28 mouse cellular contexts compared by ENCODE assay signal in genomic region chr4:35177926-35178645, GRCm38 (mm10). TPM values are rescaled to one million over a fixed set of nuclear protein-coding genes. Genes with fewer than 3 reads are reported as not detected.
DNase-seq lines count a peak whose midpoint lies in the region; ATAC-seq and TF ChIP-seq lines count a peak whose summit lies in the region.
"Had no signal": no experiment of that assay in that cellular context is flagged by ENCODE, and none has a peak within 500 bp of the region (broad histone marks: within the 10 kb centered on the region; RNA-seq: fewer than 3 reads in every experiment).

No protein-coding gene starts in this region.

- H3K27me3 ChIP-seq in embryonic facial prominence, embryonic 14.5 days (replicated peaks; ENCODE audit: control insufficient read depth, insufficient read depth, low read length): no peaks in the 10 kb centered on the region
- H3K27me3 ChIP-seq in embryonic facial prominence, embryonic 10.5 days (replicated peaks; ENCODE audit: low read depth, poor library complexity, severe bottlenecking): no peaks in the 10 kb centered on the region
- no peaks in the 10 kb centered on the region for H3K27me3 ChIP-seq in hindbrain, embryonic 14.5 days (ENCODE audit: control insufficient read depth, insufficient read depth, low read length)
- no peaks in the 10 kb centered on the region for H3K27me3 ChIP-seq in hindbrain, embryonic 10.5 days (ENCODE audit: insufficient read depth, poor library complexity, severe bottlenecking)
- no peaks in the 10 kb centered on the region for H3K27me3 ChIP-seq in midbrain, embryonic 11.5 days (ENCODE audit: control insufficient read depth, insufficient read depth, low read length)
- no peaks in the 10 kb centered on the region for H3K27me3 ChIP-seq in midbrain, postnatal 0 days (ENCODE audit: insufficient read depth, low read length)
- H3K27me3 ChIP-seq: embryonic facial prominence, embryonic 12.5 days; forebrain, embryonic 15.5 days; heart, embryonic 13.5 days; hindbrain, embryonic 15.5 days; Patski had no signal

- no peaks in the 10 kb centered on the region for H3K36me3 ChIP-seq in embryonic facial prominence, embryonic 14.5 days (ENCODE audit: control insufficient read depth, insufficient read depth, low read length)
- H3K36me3 ChIP-seq in embryonic facial prominence, embryonic 10.5 days (replicated peaks): no peaks in the 10 kb centered on the region
- H3K36me3 ChIP-seq in hindbrain, embryonic 14.5 days (replicated peaks; ENCODE audit: control insufficient read depth, insufficient read depth): no peaks in the 10 kb centered on the region
- no peaks in the 10 kb centered on the region for H3K36me3 ChIP-seq in hindbrain, embryonic 10.5 days
- no peaks in the 10 kb centered on the region for H3K36me3 ChIP-seq in midbrain, embryonic 11.5 days (ENCODE audit: control insufficient read depth, insufficient read depth, low read length)
- H3K36me3 ChIP-seq in midbrain, postnatal 0 days (ENCODE audit: insufficient read depth, low read length): no peaks in the 10 kb centered on the region
- H3K36me3 ChIP-seq: embryonic facial prominence, embryonic 12.5 days; forebrain, embryonic 15.5 days; G1E; heart, embryonic 13.5 days; hindbrain, embryonic 15.5 days had no signal

- WGBS in embryonic facial prominence, embryonic 14.5 days: 55% methylated on average over 12 of the region's 12 CpGs
- 80% methylated on average over 12 of the region's 12 CpGs for WGBS in embryonic facial prominence, embryonic 10.5 days
- 72% methylated on average over 12 of the region's 12 CpGs for WGBS in hindbrain, embryonic 14.5 days
- WGBS in hindbrain, embryonic 10.5 days: 84% methylated on average over 12 of the region's 12 CpGs
- 83% methylated on average over 12 of the region's 12 CpGs for WGBS in midbrain, embryonic 11.5 days
- 61% methylated on average over 12 of the region's 12 CpGs for WGBS in midbrain, postnatal 0 days

- peaks cover 7% of the 10 kb centered on the region for H3K4me1 ChIP-seq in embryonic facial prominence, embryonic 14.5 days (ENCODE audit: control insufficient read depth, insufficient read depth, low read length)
- H3K4me1 ChIP-seq in embryonic facial prominence, embryonic 10.5 days: no peaks in the 10 kb centered on the region; the same call in 1 of the 2 replicates
- no peaks in the 10 kb centered on the region for H3K4me1 ChIP-seq in hindbrain, embryonic 14.5 days (replicated peaks; ENCODE audit: control insufficient read depth, insufficient read depth, low read length)
- H3K4me1 ChIP-seq in hindbrain, embryonic 10.5 days (replicated peaks): no peaks in the 10 kb centered on the region
- H3K4me1 ChIP-seq in midbrain, embryonic 11.5 days (ENCODE audit: control insufficient read depth, insufficient read depth, low read length): no peaks in the 10 kb centered on the region
- H3K4me1 ChIP-seq in midbrain, postnatal 0 days (ENCODE audit: insufficient read depth, low read length): no peaks in the 10 kb centered on the region
- H3K4me1 ChIP-seq: embryonic facial prominence, embryonic 12.5 days; forebrain, embryonic 15.5 days; hindbrain, embryonic 15.5 days had no signal

- H3K4me3 ChIP-seq in embryonic facial prominence, embryonic 14.5 days (ENCODE audit: low read depth, low read length): no peak overlapping the region
- no peak overlapping the region for H3K4me3 ChIP-seq in embryonic facial prominence, embryonic 10.5 days
- no peak overlapping the region for H3K4me3 ChIP-seq in hindbrain, embryonic 14.5 days (replicated peaks; ENCODE audit: low read length)
- no peak overlapping the region for H3K4me3 ChIP-seq in hindbrain, embryonic 10.5 days
- H3K4me3 ChIP-seq in midbrain, embryonic 11.5 days (ENCODE audit: low read depth, low read length): no peak overlapping the region
- H3K4me3 ChIP-seq in midbrain, postnatal 0 days (ENCODE audit: low read depth, low read length): no peak overlapping the region
- H3K4me3 ChIP-seq: embryonic facial prominence, embryonic 12.5 days; forebrain, embryonic 15.5 days; heart, embryonic 13.5 days; hindbrain, embryonic 15.5 days had no signal

- no peak overlapping the region for H3K27ac ChIP-seq in embryonic facial prominence, embryonic 14.5 days (replicated peaks; ENCODE audit: low read depth, low read length)
- no peak overlapping the region for H3K27ac ChIP-seq in embryonic facial prominence, embryonic 10.5 days (replicated peaks)
- H3K27ac ChIP-seq in hindbrain, embryonic 14.5 days: no peak overlapping the region
- H3K27ac ChIP-seq in hindbrain, embryonic 10.5 days: no peak overlapping the region
- no peak overlapping the region for H3K27ac ChIP-seq in midbrain, embryonic 11.5 days (ENCODE audit: low read depth, low read length)
- no peak overlapping the region for H3K27ac ChIP-seq in midbrain, postnatal 0 days (ENCODE audit: low read depth, low read length)
- H3K27ac ChIP-seq: embryonic facial prominence, embryonic 12.5 days; forebrain, embryonic 15.5 days; heart, embryonic 13.5 days; hindbrain, embryonic 15.5 days had no signal

- ATAC-seq in embryonic facial prominence, embryonic 14.5 days (ENCODE audit: low read depth): peak; percentile 55; the same call in 1 of the 2 replicates
- ATAC-seq in hindbrain, embryonic 14.5 days (ENCODE audit: low FRiP score): peak; percentile 34; the same call in 1 of the 2 replicates
- ATAC-seq in midbrain, embryonic 11.5 days (ENCODE audit: low FRiP score): no peak
- ATAC-seq in midbrain, postnatal 0 days (ENCODE audit: low FRiP score): no peak
- ATAC-seq in erythroid progenitor cell, adult 5-6 weeks (replicated peaks; ENCODE audit: low FRiP score, poor library complexity, severe bottlenecking): no peak
- ATAC-seq: activated CD4-positive, CD25-positive, alpha-beta regulatory T cell, adult 4 months; CD4-positive, CD25-positive, alpha-beta regulatory T cell, adult 4 months; forebrain, embryonic 15.5 days had no signal

- DNase-seq in embryonic facial prominence, embryonic 14.5 days (ENCODE audit: low spot score): peak; percentile 58
- no peak for DNase-seq in embryonic facial prominence, embryonic 10.5 days (ENCODE audit: low spot score)
- no peak for DNase-seq in hindbrain, embryonic 14.5 days (ENCODE audit: low spot score)
- DNase-seq in hindbrain, embryonic 10.5 days (ENCODE audit: low spot score): no peak
- DNase-seq in midbrain, embryonic 11.5 days (ENCODE audit: low spot score, missing footprints): peak; percentile 41
- no peak for DNase-seq in midbrain, postnatal 0 days (ENCODE audit: low spot score)
- DNase-seq in retina, postnatal 1 day: peak; percentile 70
- DNase-seq: adrenal gland, postnatal 14 days; B cell, adult 2 months; cerebellum, adult 18-20 months; cerebellum, postnatal 10 days; embryo, embryonic 11 days; gastrocnemius, postnatal 10 days; heart, postnatal 36 days; kidney, adult 11 months had no signal

- no peaks in the 10 kb centered on the region for H3K9me3 ChIP-seq in embryonic facial prominence, embryonic 14.5 days (ENCODE audit: control insufficient read depth, low read length)
- H3K9me3 ChIP-seq in embryonic facial prominence, embryonic 10.5 days: no peaks in the 10 kb centered on the region
- H3K9me3 ChIP-seq in hindbrain, embryonic 14.5 days (ENCODE audit: control insufficient read depth, low read length): no peaks in the 10 kb centered on the region
- H3K9me3 ChIP-seq in hindbrain, embryonic 10.5 days: no peaks in the 10 kb centered on the region
- no peaks in the 10 kb centered on the region for H3K9me3 ChIP-seq in midbrain, embryonic 11.5 days (ENCODE audit: control insufficient read depth, low read length)
- H3K9me3 ChIP-seq in midbrain, postnatal 0 days (ENCODE audit: low read length): no peaks in the 10 kb centered on the region
- H3K9me3 ChIP-seq: embryonic facial prominence, embryonic 12.5 days; forebrain, embryonic 15.5 days; G1E; heart, embryonic 13.5 days; hindbrain, embryonic 15.5 days had no signal

- H3K4me2 ChIP-seq in embryonic facial prominence, embryonic 14.5 days (ENCODE audit: low read depth, low read length): no peak overlapping the region
- no peak overlapping the region for H3K4me2 ChIP-seq in hindbrain, embryonic 14.5 days (replicated peaks)
- no peak overlapping the region for H3K4me2 ChIP-seq in midbrain, embryonic 11.5 days
- H3K4me2 ChIP-seq in midbrain, postnatal 0 days (ENCODE audit: low read depth, low read length, poor library complexity, severe bottlenecking): no peak overlapping the region
- H3K4me2 ChIP-seq: embryonic facial prominence, embryonic 12.5 days; forebrain, embryonic 15.5 days; heart, embryonic 13.5 days; hindbrain, embryonic 15.5 days had no signal

- TF ChIP-seq CTCF in midbrain, postnatal 0 days (IDR thresholded peaks at IDR 0.05): no peak

- no peak overlapping the region for H3K9ac ChIP-seq in embryonic facial prominence, embryonic 14.5 days (ENCODE audit: low read depth, low read length)
- no peak overlapping the region for H3K9ac ChIP-seq in hindbrain, embryonic 14.5 days
- no peak overlapping the region for H3K9ac ChIP-seq in midbrain, embryonic 11.5 days (ENCODE audit: low read length)
- no peak overlapping the region for H3K9ac ChIP-seq in midbrain, postnatal 0 days (replicated peaks; ENCODE audit: low read length, poor library complexity, severe bottlenecking)
- H3K9ac ChIP-seq: embryonic facial prominence, embryonic 12.5 days; forebrain, embryonic 15.5 days; heart, embryonic 13.5 days; hindbrain, embryonic 15.5 days had no signal

RNA-seq across cellular contexts. Expression of gene Mob3b, which starts 20.8 kb away (rescaled TPM):
- polyA plus RNA-seq in embryonic facial prominence, embryonic 14.5 days (2014; fragmentation: Nextera tagmentation; extraction: Ambion mirVana): 6.3 and 7.2 TPM in 2 replicates
- 14.0 and 15.4 TPM in 2 replicates for polyA plus RNA-seq in embryonic facial prominence, embryonic 10.5 days (2016; fragmentation: Nextera tagmentation; extraction: Ambion mirVana)
- polyA plus RNA-seq in hindbrain, embryonic 14.5 days (2014; fragmentation: Nextera tagmentation; extraction: Ambion mirVana): 3.4 and 4.0 TPM in 2 replicates
- 13.1 and 19.6 TPM in 2 replicates for polyA plus RNA-seq in hindbrain, embryonic 10.5 days (2016; fragmentation: Nextera tagmentation; extraction: Ambion mirVana)
- 16.5 and 18.3 TPM in 2 replicates for polyA plus RNA-seq in midbrain, embryonic 11.5 days (2014; fragmentation: Nextera tagmentation; extraction: Ambion mirVana)
- 0.77 and 1.3 TPM in 2 replicates for total RNA-seq in midbrain, postnatal 0 days (2014; rRNA removed)
- polyA plus RNA-seq in midbrain, postnatal 0 days (2015; fragmentation: Nextera tagmentation; extraction: Ambion mirVana): 1.6 and 1.8 TPM in 2 replicates
- under 0.01 and 4.3 TPM in 2 replicates for total RNA-seq in erythroid progenitor cell, adult 5-6 weeks (2015; ENCODE audit: low replicate concordance)
- total RNA-seq in erythroid progenitor cell, adult 5-6 weeks (2017; ENCODE audit: low replicate concordance): 1.2 and 1.4 TPM in 2 replicates
- polyA plus RNA-seq: G1E had no signal

RNA-seq across cellular contexts. Expression of gene Ifnk, which starts 26.2 kb away (rescaled TPM):
- not detected in 2 replicates for polyA plus RNA-seq in embryonic facial prominence, embryonic 14.5 days (2014; fragmentation: Nextera tagmentation; extraction: Ambion mirVana)
- 0.45 TPM in 2 replicates for polyA plus RNA-seq in embryonic facial prominence, embryonic 10.5 days (2016; fragmentation: Nextera tagmentation; extraction: Ambion mirVana)
- 0.25 TPM in 1 of 2 replicates, not detected in the other for polyA plus RNA-seq in hindbrain, embryonic 14.5 days (2014; fragmentation: Nextera tagmentation; extraction: Ambion mirVana)
- 0.26 and 0.41 TPM in 2 replicates for polyA plus RNA-seq in hindbrain, embryonic 10.5 days (2016; fragmentation: Nextera tagmentation; extraction: Ambion mirVana)
- polyA plus RNA-seq in midbrain, embryonic 11.5 days (2014; fragmentation: Nextera tagmentation; extraction: Ambion mirVana): 0.46 TPM in 1 of 2 replicates, not detected in the other
- total RNA-seq in midbrain, postnatal 0 days (2014; rRNA removed): not detected in 2 replicates
- polyA plus RNA-seq in midbrain, postnatal 0 days (2015; fragmentation: Nextera tagmentation; extraction: Ambion mirVana): not detected in 2 replicates
- not detected in 2 replicates for total RNA-seq in erythroid progenitor cell, adult 5-6 weeks (2015; ENCODE audit: low replicate concordance)
- total RNA-seq in erythroid progenitor cell, adult 5-6 weeks (2017; ENCODE audit: low replicate concordance): not detected in 2 replicates
- total RNA-seq: adrenal gland, adult 18-20 months; adrenal gland, postnatal 14 days; common myeloid progenitor, adult 5-6 weeks; G1E; gastrocnemius, postnatal 10 days; heart, postnatal 36 days had no signal
- polyA plus RNA-seq: activated CD4-positive, CD25-positive, alpha-beta regulatory T cell, adult 4 months; G1E; gonadal fat pad, adult 2 months; heart, embryonic 13.5 days; heart, postnatal 0 days; Patski had no signal

RNA-seq across cellular contexts. Expression of gene C9orf72, which starts 47.9 kb away (rescaled TPM):
- 14.0 and 14.3 TPM in 2 replicates for polyA plus RNA-seq in embryonic facial prominence, embryonic 14.5 days (2014; fragmentation: Nextera tagmentation; extraction: Ambion mirVana)
- 14.2 and 15.9 TPM in 2 replicates for polyA plus RNA-seq in embryonic facial prominence, embryonic 10.5 days (2016; fragmentation: Nextera tagmentation; extraction: Ambion mirVana)
- 49.6 and 51.6 TPM in 2 replicates for polyA plus RNA-seq in hindbrain, embryonic 14.5 days (2014; fragmentation: Nextera tagmentation; extraction: Ambion mirVana)
- polyA plus RNA-seq in hindbrain, embryonic 10.5 days (2016; fragmentation: Nextera tagmentation; extraction: Ambion mirVana): 17.2 and 19.5 TPM in 2 replicates
- 29.5 and 29.6 TPM in 2 replicates for polyA plus RNA-seq in midbrain, embryonic 11.5 days (2014; fragmentation: Nextera tagmentation; extraction: Ambion mirVana)
- total RNA-seq in midbrain, postnatal 0 days (2014; rRNA removed): 54.4 and 65.9 TPM in 2 replicates
- polyA plus RNA-seq in midbrain, postnatal 0 days (2015; fragmentation: Nextera tagmentation; extraction: Ambion mirVana): 49.7 and 51.7 TPM in 2 replicates
- total RNA-seq in erythroid progenitor cell, adult 5-6 weeks (2015; ENCODE audit: low replicate concordance): 11.3 and 13.0 TPM in 2 replicates
- total RNA-seq in erythroid progenitor cell, adult 5-6 weeks (2017; ENCODE audit: low replicate concordance): 2.8 and 2.9 TPM in 2 replicates

Comparison
In these comparisons a context has a peak if more than half of its experiments do, and no peak if none do; other contexts are left out.
1. DNase-seq: peak in embryonic facial prominence, embryonic 14.5 days (single experiment), midbrain, embryonic 11.5 days (single experiment) and retina, postnatal 1 day (single experiment); none in embryonic facial prominence, embryonic 10.5 days (single experiment), hindbrain, embryonic 14.5 days (single experiment), hindbrain, embryonic 10.5 days (single experiment) and midbrain, postnatal 0 days (single experiment).
2. ATAC-seq: peak in embryonic facial prominence, embryonic 14.5 days (single experiment) and hindbrain, embryonic 14.5 days (single experiment); none in midbrain, embryonic 11.5 days (single experiment), midbrain, postnatal 0 days (single experiment) and erythroid progenitor cell, adult 5-6 weeks (single experiment).